Mouse (Mus musculus): ENCODE data around the gene Apoe. TPM values are rescaled to one million over a fixed set of nuclear protein-coding genes. Genes with fewer than 3 reads are reported as not detected.

Gene Apoe
- total RNA-seq, 1 experiment from 2014 or later = 3,675 TPM

DNA sequence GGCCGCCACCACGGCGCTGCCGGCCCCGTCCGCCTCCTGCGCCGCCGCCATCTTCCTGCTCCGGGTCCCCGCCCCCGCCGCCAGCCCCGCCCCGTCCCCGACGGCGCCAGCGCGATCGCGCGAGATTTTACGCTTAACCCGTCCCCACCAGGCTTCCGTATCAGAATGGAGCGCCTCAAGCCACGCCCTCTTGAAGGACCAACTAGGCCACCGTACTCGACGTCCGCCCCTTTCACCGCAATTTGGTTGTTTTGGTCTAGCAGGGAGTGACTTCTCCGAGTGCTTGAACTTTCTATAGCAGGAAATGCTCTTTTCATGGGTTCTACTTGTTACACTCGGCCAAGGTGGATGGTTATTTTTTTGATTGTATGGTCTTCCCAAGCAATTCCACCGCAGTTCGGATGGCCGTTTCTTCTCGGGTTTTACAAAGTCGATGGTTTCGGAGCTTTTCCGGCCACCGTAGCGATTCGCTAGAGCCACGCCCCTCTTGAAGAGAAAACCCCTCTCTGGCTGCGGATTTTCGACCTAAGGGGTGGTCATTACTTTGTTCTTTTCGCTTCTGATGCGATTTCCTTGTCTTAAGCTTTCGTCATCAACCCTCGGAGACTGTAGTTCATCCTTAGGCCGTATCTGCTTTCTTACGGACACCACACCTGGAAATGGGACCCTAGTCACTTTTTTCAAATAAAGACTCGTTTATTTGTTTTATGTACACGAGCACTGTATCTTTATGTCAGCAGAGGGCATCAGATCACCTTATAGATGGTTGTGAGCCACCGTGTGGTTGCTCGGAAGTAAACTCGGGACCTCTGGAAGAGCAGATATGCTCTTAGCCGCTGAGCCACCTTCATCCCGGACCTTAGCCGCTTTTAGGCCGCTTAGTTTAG, 33.8 kb downstream of the Apoe start, which contains the start of gene Clptm1:
Gene Clptm1 (minus strand): TSS at position 79 of the 887 bp plus-strand sequence.
- DNase-seq = peak; percentile 98

DNA sequence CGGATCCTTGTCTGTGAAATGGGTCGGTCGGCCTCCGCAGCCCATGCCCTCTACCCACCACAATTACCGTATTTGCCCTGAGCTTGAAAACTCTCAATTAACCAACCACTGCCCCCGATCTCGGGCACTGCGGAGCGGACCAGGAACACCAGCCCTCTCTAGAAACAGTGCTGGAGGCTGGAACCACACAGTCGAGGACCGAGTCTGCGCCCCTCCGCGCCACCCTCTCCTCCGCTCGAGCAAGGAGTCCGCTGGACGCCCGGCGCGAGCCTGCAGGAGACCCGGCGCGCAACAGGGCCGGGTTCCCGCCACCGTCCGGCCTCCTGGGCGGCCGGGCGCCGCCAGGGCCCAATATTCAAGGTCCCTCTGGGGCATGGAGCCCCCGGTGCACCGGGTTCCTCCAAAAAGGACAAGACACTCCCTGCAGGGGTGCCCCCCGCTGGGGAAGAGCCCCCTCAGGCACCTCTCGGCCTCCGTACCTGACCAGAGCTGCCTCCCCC, 34.5 kb downstream of the Apoe start:
- DNase-seq = no peak

DNA sequence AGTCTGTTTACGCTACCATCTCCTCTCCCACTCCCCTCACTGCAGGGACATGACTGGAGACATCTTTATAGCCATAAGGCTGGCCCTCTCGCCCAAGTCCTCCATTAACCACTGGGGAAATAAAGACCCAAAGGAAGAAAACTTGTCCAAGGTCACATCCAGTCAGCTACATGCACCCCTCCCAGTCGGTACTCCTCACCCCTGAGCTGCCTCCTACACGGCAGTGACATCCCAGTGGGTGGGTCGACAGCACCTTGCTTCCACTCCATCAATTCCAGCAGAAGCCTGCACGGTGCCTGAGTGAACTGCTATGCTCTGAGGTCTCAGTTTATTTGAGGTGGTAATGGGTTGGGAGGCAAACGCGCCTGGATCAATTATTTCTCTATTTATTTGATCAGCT, 35.0 kb downstream of the Apoe start:
- DNase-seq = peak; percentile 11

DNA sequence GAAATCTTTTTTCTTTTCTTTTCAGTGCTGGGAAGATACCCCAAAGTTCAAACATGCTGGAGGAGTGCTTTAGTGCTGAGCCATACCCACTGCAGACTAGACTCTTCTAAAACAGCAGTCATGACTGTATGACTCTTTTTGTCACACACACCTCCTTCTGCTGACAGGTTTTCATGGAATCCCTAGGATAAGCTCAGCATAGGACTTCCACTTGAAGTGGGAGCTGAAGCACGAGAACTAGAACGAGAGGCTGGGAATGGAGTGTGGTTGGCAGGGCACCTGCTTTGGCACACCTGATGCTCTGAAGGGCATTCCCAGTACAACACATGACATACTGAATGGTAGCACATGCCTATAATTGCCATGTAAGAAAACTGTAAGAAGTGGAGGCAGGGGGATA, 46.4 kb downstream of the Apoe start:
- no peak for DNase-seq

DNA sequence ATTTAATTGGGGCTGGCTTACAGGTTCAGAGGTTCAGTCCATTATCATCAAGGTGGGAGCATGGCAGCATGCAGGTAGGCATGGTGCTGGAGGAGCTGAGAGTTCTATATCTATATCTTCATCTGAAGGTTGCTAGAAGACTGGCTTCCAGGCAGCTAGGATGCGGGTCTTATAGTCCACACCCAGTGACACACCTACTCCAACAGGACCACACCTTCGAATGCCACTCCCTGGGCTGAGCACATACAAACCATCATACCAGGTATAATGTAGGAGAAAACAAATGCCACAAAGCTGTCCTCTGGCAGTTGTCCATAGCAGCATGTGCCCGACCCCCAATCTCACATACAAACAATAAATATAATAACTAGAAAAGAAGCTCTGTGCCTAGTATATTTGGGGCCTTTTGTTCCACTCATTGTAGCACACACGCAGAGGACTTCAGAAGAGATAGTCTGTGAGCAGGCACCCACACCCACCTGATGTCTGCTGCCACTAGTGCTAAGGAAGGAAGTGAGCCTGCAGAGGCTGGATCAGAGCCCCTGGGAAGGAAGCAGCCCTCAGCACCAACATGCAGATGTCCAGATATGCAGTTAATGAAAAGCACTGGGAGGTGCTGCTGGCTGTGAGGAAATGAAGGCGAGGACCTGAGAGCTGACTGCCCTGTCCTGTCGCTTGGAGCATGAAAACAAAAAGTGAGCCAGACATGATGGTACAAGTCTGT, 47.8 kb downstream of the Apoe start:
- peak; percentile 11 for DNase-seq

Other genes starting within 250 kb of the Apoe start
- 45.1 and 45.2 TPM in 2 replicates for gene Mark4, start 240.4 kb downstream of the Apoe start, total RNA-seq (2021)
- 21.8 and 22.0 TPM in 2 replicates for gene Exoc3l2, start 235.9 kb downstream of the Apoe start, total RNA-seq (2021)
- gene Bloc1s3, start 190.8 kb downstream of the Apoe start, total RNA-seq (2021) = 6.7 and 8.6 TPM in 2 replicates
- 69.4 and 71.2 TPM in 2 replicates for gene Trappc6a, start 190.8 kb downstream of the Apoe start, total RNA-seq (2021)
- gene Nkpd1, start 181.3 kb downstream of the Apoe start, total RNA-seq (2021) = 0.15 and 0.83 TPM in 2 replicates
- gene Ppp1r37, start 136.1 kb downstream of the Apoe start, total RNA-seq (2021) = 58.8 and 64.2 TPM in 2 replicates
- gene Zfp296, start 121.9 kb downstream of the Apoe start, total RNA-seq (2021) = 0.44 and 1.1 TPM in 2 replicates
- gene Gemin7, start 121.6 kb downstream of the Apoe start, total RNA-seq (2021) = 59.3 and 65.4 TPM in 2 replicates
- 36.9 and 52.2 TPM in 2 replicates for gene Clasrp, start 94.7 kb downstream of the Apoe start, total RNA-seq (2021)
- 19.3 and 26.2 TPM in 2 replicates for gene Relb, start 69.8 kb downstream of the Apoe start, total RNA-seq (2021)
- gene Clptm1, start 34.2 kb downstream of the Apoe start, total RNA-seq (2021) = 116 and 119 TPM in 2 replicates
- gene Apoc2, start 21.2 kb downstream of the Apoe start, total RNA-seq (2021) = 53.4 TPM in 1 of 2 replicates, not detected in the other
- 1.7 and 2.6 TPM in 2 replicates for gene Gm44805, start 17.8 kb downstream of the Apoe start, total RNA-seq (2021)
- gene Apoc4, start 17.7 kb downstream of the Apoe start, total RNA-seq (2021) = 72.2 and 240 TPM in 2 replicates
- gene Apoc1, start 6.5 kb downstream of the Apoe start, total RNA-seq (2021) = 845 and 1,967 TPM in 2 replicates
- gene Tomm40, start 16.2 kb upstream of the Apoe start, total RNA-seq (2021) = 136 and 145 TPM in 2 replicates
- gene Nectin2, start 51.3 kb upstream of the Apoe start, total RNA-seq (2021) = 90.1 and 94.7 TPM in 2 replicates
- 59.8 and 70.8 TPM in 2 replicates for gene Bcam, start 71.8 kb upstream of the Apoe start, total RNA-seq (2021)
- gene Cblc, start 97.6 kb upstream of the Apoe start, total RNA-seq (2021) = 1.4 TPM in 1 of 2 replicates, not detected in the other
- gene Bcl3, start 123.6 kb upstream of the Apoe start, total RNA-seq (2021) = 26.6 and 36.9 TPM in 2 replicates
- gene Gm19345, start 152.8 kb upstream of the Apoe start, total RNA-seq (2021) = 0.59 TPM in 1 of 2 replicates, not detected in the other
- 0.33 and 0.38 TPM in 2 replicates for gene Ceacam16, start 162.1 kb upstream of the Apoe start, total RNA-seq (2021)
- not detected in 2 replicates for gene Ceacam19, start 188.8 kb upstream of the Apoe start, total RNA-seq (2021)
- gene Pvr, start 222.0 kb upstream of the Apoe start, total RNA-seq (2021) = 31.0 and 34.1 TPM in 2 replicates

Data from adrenal gland, postnatal 14 days (tissue).